Mouse (Mus musculus): ENCODE data around the gene Gdpd5. TPM values are rescaled to one million over a fixed set of nuclear protein-coding genes. Genes with fewer than 3 reads are reported as not detected.

The Gdpd5 gene
- total and polyA plus RNA-seq, 3 experiments: 0.15 to 0.26 TPM; not detected in 1

DNA sequence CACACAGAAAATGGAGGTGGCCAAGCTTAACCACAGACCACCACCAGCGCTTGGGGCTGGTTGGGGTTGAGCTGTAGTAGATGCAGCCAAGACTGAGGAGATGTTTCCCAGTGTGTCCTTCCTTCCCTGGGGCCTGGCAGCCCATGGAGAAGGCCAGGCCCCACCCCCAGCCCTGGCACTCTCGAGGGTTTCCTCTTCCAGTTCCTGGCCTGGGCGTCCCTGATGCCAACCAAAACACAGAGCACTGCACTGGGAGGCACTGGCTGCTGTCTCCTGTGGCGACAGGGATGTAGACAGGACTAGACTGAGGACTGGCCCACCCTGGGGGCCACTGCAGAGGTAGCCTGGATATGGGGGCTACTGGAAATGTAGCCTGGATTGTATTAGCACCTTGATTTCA, 33.8 kb downstream of the Gdpd5 start:
- Histone ChIP-seq H3K4me3 (ENCODE audit: control insufficient read depth in 1 of 2, insufficient read depth in 1 of 2, low read depth in 2 of 2, low read length in 2 of 2) (no peak overlapping the region), H3K4me1 (ENCODE audit: control insufficient read depth in 1 of 2, insufficient read depth in 2 of 2, low read length in 2 of 2) (no peaks in the 10 kb centered on the region), H3K27me3 (ENCODE audit: control insufficient read depth in 1 of 2, insufficient read depth in 2 of 2, low read length in 2 of 2) (peaks cover 0 to 2% of the 10 kb centered on the region in 2 experiments; a peak in 2 of 4 replicates), H3K9ac (ENCODE audit: control insufficient read depth, low read depth, low read length, poor library complexity, severe bottlenecking) (no peak overlapping the region), H3K27ac (ENCODE audit: control insufficient read depth, low read depth, low read length) (no peak overlapping the region), H3K9me3 (replicated peaks; ENCODE audit: insufficient read depth, low read length) (no peaks in the 10 kb centered on the region), H3K79me2 (ENCODE audit: control insufficient read depth, insufficient read depth, low read length, poor library complexity) (no peaks in the 10 kb centered on the region), H3K36me3 (ENCODE audit: control insufficient read depth in 1 of 2, insufficient read depth in 2 of 2, low read length in 2 of 2) (no peaks in the 10 kb centered on the region)
- DNase-seq (ENCODE audit: low read depth, low spot score): no peak
- no peak for TF ChIP-seq POLR2AphosphoS2 (IDR thresholded peaks at IDR 0.05; ENCODE audit: low read length)
- no peak for TF ChIP-seq ZMIZ1 (IDR thresholded peaks at IDR 0.05; ENCODE audit: low read depth, low read length)
- TF ChIP-seq RCOR1 (IDR thresholded peaks at IDR 0.05; ENCODE audit: low read depth, low read length): no peak
- no peak for TF ChIP-seq NRF1 (IDR thresholded peaks at IDR 0.05; ENCODE audit: insufficient read depth, low read depth, low read length, poor library complexity, severe bottlenecking)
- no peak for TF ChIP-seq MAFK (IDR thresholded peaks at IDR 0.05; ENCODE audit: borderline replicate concordance, low read depth, low read length)
- TF ChIP-seq CTCF (IDR thresholded peaks at IDR 0.05 in 2 of 3, conservative IDR thresholded peaks at IDR 0.05 in 1 of 3; ENCODE audit: control insufficient read depth in 1 of 3, insufficient read depth in 1 of 3, low read depth in 2 of 3, low read length in 3 of 3, poor library complexity in 1 of 3, severe bottlenecking in 1 of 3): no peak
- TF ChIP-seq POLR2A (IDR thresholded peaks at IDR 0.05; ENCODE audit: control insufficient read depth in 1 of 2, insufficient read depth in 1 of 2, low read depth in 1 of 2, low read length in 2 of 2, poor library complexity in 1 of 2): no peak
- no peak for TF ChIP-seq JUND (IDR thresholded peaks at IDR 0.05; ENCODE audit: low read depth, low read length)
- TF ChIP-seq KAT2A (conservative IDR thresholded peaks at IDR 0.05; ENCODE audit: low read depth, low read length): no peak
- TF ChIP-seq BHLHE40 (IDR thresholded peaks at IDR 0.05; ENCODE audit: borderline replicate concordance, low read depth, low read length): no peak
- TF ChIP-seq ZNF384 (IDR thresholded peaks at IDR 0.05; ENCODE audit: low read depth, low read length): no peak
- no peak for TF ChIP-seq GATA1 (IDR thresholded peaks at IDR 0.05; ENCODE audit: low read depth, low read length)
- no peak for TF ChIP-seq MAX (IDR thresholded peaks at IDR 0.05; ENCODE audit: low read length)
- no peak for TF ChIP-seq EP300 (IDR thresholded peaks at IDR 0.05; ENCODE audit: low read depth in 1 of 2, low read length in 2 of 2)
- TF ChIP-seq USF1 (IDR thresholded peaks at IDR 0.05; ENCODE audit: low read depth, low read length): no peak
- TF ChIP-seq GABPA (IDR thresholded peaks at IDR 0.05; ENCODE audit: low read depth, low read length): no peak
- TF ChIP-seq MEF2A (IDR thresholded peaks at IDR 0.05; ENCODE audit: extremely low read depth, insufficient replicate concordance, low read depth, low read length, poor library complexity, severe bottlenecking): no peak
- TF ChIP-seq TAL1 (IDR thresholded peaks at IDR 0.05; ENCODE audit: low read length): no peak

- H3K4me3 ChIP-seq (ENCODE audit: control insufficient read depth in 1 of 2, insufficient read depth in 1 of 2, low read depth in 2 of 2, low read length in 2 of 2): no peak overlapping the region
- no peak overlapping the region for H3K27ac ChIP-seq (ENCODE audit: control insufficient read depth, low read depth, low read length)
- H3K36me3 ChIP-seq (ENCODE audit: control insufficient read depth in 1 of 2, insufficient read depth in 2 of 2, low read length in 2 of 2): no peaks in the 10 kb centered on the region
- peaks cover 0 to 15% of the 10 kb centered on the region in 2 experiments; a peak in 3 of 4 replicates for H3K27me3 ChIP-seq (ENCODE audit: control insufficient read depth in 1 of 2, insufficient read depth in 2 of 2, low read length in 2 of 2)
- DNase-seq (ENCODE audit: low read depth, low spot score): no peak
- H3K4me1 ChIP-seq (ENCODE audit: control insufficient read depth in 1 of 2, insufficient read depth in 2 of 2, low read length in 2 of 2): no peaks in the 10 kb centered on the region; a peak in 1 of 4 replicates
- H3K9ac ChIP-seq (ENCODE audit: control insufficient read depth, low read depth, low read length, poor library complexity, severe bottlenecking): no peak overlapping the region
- H3K79me2 ChIP-seq (ENCODE audit: control insufficient read depth, insufficient read depth, low read length, poor library complexity): no peaks in the 10 kb centered on the region
- no peak for TF ChIP-seq GATA1 (IDR thresholded peaks at IDR 0.05; ENCODE audit: low read depth, low read length)
- no peak for TF ChIP-seq EP300 (IDR thresholded peaks at IDR 0.05; ENCODE audit: low read depth in 1 of 2, low read length in 2 of 2)
- TF ChIP-seq TBP (IDR thresholded peaks at IDR 0.05; ENCODE audit: low read depth, low read length): no peak
- TF ChIP-seq SMC3 (IDR thresholded peaks at IDR 0.05; ENCODE audit: low read depth, low read length): no peak
- TF ChIP-seq MXI1 (IDR thresholded peaks at IDR 0.05; ENCODE audit: low read depth, low read length): no peak
- TF ChIP-seq RCOR1 (IDR thresholded peaks at IDR 0.05; ENCODE audit: low read depth, low read length): no peak
- TF ChIP-seq SIN3A (IDR thresholded peaks at IDR 0.05; ENCODE audit: low read length): no peak
- TF ChIP-seq MYC (IDR thresholded peaks at IDR 0.05; ENCODE audit: low read depth, low read length): no peak
- no peak for TF ChIP-seq NRF1 (IDR thresholded peaks at IDR 0.05; ENCODE audit: insufficient read depth, low read depth, low read length, poor library complexity, severe bottlenecking)
- TF ChIP-seq MAX (IDR thresholded peaks at IDR 0.05; ENCODE audit: low read length): no peak
- H3K9me3 ChIP-seq (replicated peaks; ENCODE audit: insufficient read depth, low read length): no peaks in the 10 kb centered on the region
Observed at GRCm38 (mm10) chr7:99419311-99419710, 38.1 kb downstream of the Gdpd5 start.
